Mouse (Mus musculus) hematopoietic stem cell, adult 5-6 weeks (primary cell): ENCODE results near the gene Apeh. TPM values are rescaled to one million over a fixed set of nuclear protein-coding genes. Genes with fewer than 3 reads are reported as not detected.
"Not testable (repeated sequence)": the region's sequence is repeated elsewhere in the genome, so short reads cannot be mapped to it uniquely, and the experiment has no call there.

Experiments used
- ATAC-seq, 2 experiments: fragments of 125-278 bp in 1 of 2; replicated peaks in 1 of 2; 2 replicates each; pipeline ENCODE4 v1.8.0; 2016 to 2017; ENCODE audit warnings: inconsistent platforms in 2 of 2, mild to moderate bottlenecking in 2 of 2, moderate number of reproducible peaks in 2 of 2, low read depth in 1 of 2, moderate TSS enrichment in 1 of 2; ENCODE audit not compliant: low FRiP score in 2 of 2, poor library complexity in 2 of 2, severe bottlenecking in 2 of 2, insufficient read depth in 1 of 2, low TSS enrichment in 1 of 2
- total RNA-seq: library from RNA; stranded (forward); fragments of 172-1452, 232-1000 nt; gene quantifications from 2 replicates; pipeline ENCODE4 v1.2.3, GENCODE M21; 2017

Apeh gene
- total RNA-seq = 90.6 and 109 TPM in 2 replicates

DNA sequence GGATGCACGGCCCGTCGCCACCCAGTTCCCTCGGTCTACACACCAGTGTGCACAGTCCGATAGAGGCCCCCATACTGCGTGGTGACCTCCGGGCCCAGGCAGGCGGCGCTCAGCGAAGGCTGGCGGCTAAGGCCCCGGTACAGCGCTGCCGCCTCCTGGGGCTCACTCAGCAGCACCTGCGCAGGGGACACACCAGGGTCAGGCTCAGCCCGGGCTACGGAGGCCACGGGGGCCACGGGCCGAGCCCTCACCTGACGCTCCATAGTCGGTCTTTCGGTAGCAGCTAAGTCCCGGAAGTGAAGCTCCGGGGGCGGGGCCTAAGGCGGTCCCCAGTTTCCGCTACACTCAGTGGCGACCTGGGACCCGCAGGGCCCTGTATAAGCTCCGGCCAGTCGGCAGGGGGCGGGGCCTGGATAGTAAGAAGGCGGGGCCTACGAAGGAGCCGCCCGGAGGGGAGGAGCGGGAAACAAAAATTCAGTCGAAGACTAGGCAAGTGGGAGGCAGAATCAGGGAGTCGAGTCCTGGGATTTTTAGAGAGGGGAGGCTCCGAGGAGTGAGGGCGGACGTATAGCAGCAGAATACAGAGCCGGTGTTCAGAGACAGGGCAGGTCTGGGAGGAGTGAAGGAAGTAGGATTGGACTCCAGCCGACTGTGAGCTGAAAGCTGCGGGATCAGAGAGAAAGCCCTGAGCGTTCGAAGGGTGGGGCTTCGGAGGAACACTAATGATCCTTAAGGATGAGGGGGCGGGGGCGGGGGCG lies at the start of gene Apeh:
TSS of gene Apeh (minus strand) at position 423 of the 758 bp plus-strand sequence.
- peak; percentile 86 to 90 for ATAC-seq

GRCm38 (mm10) chr9:108143470-108143869 lies 49.1 kb upstream of the Apeh start:
- no peak for ATAC-seq

DNA sequence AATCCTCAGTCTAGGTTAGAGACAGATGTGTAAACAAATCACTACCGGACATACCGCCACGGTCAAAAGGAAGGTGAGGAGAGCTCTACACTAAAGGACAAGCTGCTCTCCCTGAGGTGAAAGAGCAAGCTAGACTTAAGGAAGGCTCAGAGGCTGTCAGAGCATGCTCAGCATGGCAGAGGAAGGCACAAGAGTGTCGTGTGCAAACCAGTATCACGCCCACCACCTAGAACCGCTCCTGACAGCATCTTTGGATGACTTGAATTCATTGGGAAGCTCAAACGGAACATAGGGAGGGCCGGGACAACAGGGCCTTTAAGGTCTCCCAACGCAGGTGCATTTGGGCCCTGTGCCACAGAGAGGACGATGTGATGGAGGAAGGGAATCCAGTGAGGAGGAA lies 47.0 kb upstream of the Apeh start:
- no peak for ATAC-seq

DNA sequence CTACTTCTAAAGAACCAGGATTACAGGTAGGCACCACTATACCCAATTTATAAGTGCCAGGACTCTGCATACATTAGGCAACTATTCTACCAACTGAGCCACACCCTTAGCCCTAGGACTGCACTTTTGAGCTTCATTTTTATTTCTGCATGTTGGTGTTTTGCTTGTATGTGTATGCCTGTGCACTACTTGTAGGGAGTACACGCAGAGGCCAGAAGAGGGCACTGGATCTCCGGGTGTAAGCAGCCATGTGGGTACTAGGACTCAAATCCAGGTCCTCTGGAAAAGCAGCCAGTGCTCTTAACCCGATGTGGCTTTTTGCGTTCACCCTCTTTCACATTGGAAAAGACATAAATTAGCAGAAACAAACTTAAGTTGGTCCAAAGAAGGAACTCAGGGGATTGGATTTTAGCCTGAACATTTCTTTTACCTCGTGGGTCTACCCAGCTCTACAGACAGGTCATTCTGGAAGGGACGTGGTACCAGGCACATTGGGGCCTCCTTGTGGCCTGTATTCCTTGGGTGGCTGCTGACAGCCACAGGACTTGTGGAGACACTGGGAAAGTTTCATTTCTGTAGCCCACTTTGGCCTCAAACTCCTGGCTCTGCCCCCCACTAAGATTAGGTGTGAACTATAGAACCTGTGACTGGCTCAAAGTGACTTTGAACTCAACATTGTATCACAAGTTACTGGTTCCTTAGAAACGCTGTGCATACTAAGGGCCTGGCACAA lies 45.7 kb upstream of the Apeh start:
- no peak for ATAC-seq

DNA sequence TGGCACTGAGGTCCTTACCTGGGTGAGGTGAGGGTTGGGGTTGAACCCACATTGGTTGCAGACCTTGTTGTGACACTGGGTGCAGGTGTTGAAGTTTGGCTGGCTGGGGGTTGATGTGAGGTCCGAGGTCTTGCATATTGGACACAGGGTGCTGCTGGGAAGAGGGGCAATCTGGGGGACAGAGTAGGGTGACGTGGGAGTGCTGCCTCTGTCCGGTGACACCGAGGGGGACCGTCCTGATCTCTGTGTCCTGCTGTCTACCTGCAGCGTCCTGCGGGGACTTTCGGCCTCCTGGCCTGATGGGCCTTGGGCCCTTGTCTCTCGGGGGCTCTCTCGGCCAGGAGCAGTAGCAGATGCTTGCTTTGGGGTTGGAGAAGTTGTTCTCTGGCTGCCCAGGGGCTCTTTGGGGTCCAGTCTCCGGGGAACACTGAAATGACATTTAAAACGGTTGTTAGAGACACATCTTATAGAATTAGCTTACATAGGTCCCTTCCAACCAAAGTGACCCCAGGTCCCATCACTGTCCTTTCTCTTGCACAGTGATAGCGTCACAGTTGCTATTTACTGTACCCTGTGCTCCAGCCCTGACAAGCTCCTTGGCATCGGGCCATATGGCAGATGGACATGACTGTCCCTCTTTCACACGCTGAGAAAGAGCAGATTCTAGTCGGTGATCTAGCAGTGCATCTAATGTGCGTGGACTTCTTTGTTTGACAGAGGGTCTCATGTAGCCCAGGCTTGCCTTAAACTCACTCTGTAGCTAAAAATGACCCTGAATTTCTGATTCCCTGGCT lies 45.0 kb upstream of the Apeh start:
- no peak for ATAC-seq

- ATAC-seq = no peak
Observed at GRCm38 (mm10) chr9:108138118-108138517, 43.7 kb upstream of the Apeh start.

DNA sequence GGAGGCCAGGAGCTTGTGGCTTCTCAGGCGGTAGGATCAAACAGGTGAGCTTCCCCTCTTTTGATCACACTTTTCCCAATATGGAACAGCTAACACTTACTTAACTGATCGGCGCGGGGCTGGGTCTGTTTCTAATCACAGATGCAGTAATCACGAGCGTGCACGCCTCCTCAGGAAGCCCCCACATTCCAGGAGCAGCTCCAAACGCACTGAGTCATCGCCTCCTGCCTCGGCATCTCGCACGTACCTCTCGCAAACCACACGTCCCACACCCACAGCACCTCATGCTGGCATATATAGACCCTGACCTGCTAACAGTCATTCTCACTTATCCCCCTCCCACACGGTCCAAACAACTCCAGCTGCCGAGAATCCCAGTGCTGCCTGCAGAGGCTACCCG lies 43.1 kb upstream of the Apeh start:
- ATAC-seq = peak in 1 of 2 experiments; percentile 39; a peak in 2 of 4 replicates

- peak in 1 of 2 experiments; percentile 29; a peak in 1 of 4 replicates for ATAC-seq
Observed at GRCm38 (mm10) chr9:108136930-108137462, 42.6 kb upstream of the Apeh start.

DNA sequence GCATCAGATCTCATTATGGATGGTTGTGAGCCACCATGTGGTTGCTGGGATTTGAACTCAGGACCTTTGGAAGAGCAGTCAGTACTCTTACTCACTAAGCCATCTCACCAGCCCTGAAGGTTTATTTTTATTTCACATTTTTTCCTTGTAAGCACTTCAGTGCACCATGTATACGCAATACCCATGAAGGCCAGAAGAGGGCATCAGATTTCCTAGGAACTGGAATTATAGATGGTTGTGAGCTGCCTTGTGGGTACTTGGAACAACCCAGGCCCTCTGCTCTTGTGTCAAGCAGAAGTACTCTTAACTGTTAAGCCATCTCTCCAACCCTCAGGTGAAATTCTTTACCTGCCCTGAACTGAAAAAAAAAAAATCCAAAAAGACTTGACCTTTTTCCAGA lies 41.8 kb upstream of the Apeh start:
- ATAC-seq = peak in 1 of 2 experiments; percentile 39; a peak in 1 of 4 replicates

GRCm38 (mm10) chr9:108135679-108136078 lies 41.3 kb upstream of the Apeh start:
- not testable (repeated sequence) for ATAC-seq

GRCm38 (mm10) chr9:108133478-108133877 lies 39.1 kb upstream of the Apeh start:
- no peak for ATAC-seq

DNA sequence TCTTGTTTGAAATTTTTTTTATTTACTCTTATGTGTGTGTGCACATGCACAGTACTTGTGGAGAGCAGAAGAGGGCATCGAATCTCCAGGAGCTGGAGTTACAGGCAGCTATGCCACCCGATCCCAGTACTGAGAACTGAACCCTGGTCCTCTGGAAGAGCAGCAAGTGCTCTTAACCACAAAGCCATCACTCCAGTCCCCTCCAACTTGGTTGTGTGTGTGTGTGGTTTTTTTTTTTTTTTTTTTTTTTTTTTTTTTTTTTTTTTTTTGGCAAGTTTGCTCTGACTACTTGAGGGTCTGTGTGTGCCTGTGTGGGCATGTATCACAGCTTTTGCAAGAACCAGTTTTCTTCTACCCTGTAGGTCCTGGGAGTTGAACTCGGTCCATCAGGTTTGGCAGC lies 38.0 kb upstream of the Apeh start:
- no peak for ATAC-seq

DNA sequence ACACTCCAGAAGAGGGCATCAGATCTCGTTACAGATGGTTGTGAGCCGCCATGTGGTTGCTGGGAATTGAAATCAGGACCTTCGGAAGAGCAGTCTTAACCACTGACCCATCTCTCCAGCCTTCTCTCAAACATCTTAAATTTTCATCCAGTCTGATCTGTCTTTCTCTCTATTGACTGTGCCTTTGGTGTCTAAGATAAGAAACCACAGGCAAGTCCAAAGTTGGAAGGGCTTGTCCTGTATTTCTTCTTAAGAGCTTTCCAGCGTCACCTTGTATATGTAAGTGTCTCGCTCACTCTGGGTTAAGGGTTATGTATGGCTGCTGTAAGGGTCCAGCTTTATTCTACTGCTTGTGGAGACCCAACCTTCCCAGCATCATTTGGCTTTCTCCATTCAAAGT lies 37.1 kb upstream of the Apeh start:
- no peak for ATAC-seq

GRCm38 (mm10) chr9:108129042-108129948 lies 34.9 kb upstream of the Apeh start:
- ATAC-seq = no peak

- ATAC-seq = no peak
Observed at GRCm38 (mm10) chr9:108128248-108128647, 33.8 kb upstream of the Apeh start.

DNA sequence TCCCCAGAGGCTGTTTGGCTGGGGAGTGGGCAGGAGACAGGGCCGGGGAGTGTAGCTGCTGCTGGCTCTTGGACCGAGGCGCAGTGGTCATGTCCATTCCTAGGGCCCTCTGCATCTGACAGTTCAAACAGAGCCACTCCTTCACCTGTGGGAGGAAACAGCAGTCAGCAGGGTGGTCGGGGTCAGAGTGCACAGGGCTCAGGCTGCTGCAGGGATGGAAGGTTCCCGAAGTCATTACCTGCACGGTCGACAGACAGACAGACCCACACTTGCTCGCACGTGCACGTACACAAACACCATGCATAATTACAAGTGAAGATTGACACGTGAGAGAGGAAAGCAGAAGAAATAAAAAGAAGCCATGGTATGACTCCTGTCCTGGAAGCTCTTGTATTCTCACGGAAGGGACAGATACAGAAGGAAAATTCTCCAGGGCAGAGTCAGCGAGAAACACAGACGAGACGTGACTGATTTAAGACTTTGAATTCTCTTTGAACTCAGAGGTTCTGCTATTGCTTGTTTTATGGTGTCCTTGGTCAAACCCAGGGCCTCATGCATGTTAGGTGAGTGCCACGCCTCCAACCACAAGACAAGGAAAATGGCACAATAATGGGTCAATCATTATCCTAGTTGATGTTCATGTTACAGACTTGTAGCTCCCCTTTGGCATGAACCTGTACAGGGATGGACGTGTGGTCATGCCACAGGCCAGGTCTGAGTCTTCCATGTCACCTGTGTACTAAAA lies 32.2 kb upstream of the Apeh start:
- no peak for ATAC-seq
